Mouse (Mus musculus) G1E (cell line): ENCODE results near the gene Zfp593.

Experiments
- CTCF ChIP-seq: IDR thresholded peaks from 2 replicates; pipeline ENCODE4 v1.5.1; 2012; ENCODE audit warnings: low read depth, low read length, inconsistent platforms, mixed read lengths
- GATA1 ChIP-seq: IDR thresholded peaks from 2 replicates; pipeline ENCODE4 v1.6.1; 2012; ENCODE audit warnings: borderline replicate concordance, low read length, inconsistent platforms, mixed read lengths
- POLR2AphosphoS5 ChIP-seq: IDR thresholded peaks from 2 replicates; pipeline ENCODE4 v1.6.1; 2012; ENCODE audit warnings: low read depth, low read length, inconsistent platforms; ENCODE audit not compliant: insufficient replicate concordance
- TAL1 ChIP-seq: conservative IDR thresholded peaks from 2 replicates; pipeline ENCODE4 v1.6.1; 2012; ENCODE audit warnings: low read depth, low read length, inconsistent platforms, mixed read lengths

DNA sequence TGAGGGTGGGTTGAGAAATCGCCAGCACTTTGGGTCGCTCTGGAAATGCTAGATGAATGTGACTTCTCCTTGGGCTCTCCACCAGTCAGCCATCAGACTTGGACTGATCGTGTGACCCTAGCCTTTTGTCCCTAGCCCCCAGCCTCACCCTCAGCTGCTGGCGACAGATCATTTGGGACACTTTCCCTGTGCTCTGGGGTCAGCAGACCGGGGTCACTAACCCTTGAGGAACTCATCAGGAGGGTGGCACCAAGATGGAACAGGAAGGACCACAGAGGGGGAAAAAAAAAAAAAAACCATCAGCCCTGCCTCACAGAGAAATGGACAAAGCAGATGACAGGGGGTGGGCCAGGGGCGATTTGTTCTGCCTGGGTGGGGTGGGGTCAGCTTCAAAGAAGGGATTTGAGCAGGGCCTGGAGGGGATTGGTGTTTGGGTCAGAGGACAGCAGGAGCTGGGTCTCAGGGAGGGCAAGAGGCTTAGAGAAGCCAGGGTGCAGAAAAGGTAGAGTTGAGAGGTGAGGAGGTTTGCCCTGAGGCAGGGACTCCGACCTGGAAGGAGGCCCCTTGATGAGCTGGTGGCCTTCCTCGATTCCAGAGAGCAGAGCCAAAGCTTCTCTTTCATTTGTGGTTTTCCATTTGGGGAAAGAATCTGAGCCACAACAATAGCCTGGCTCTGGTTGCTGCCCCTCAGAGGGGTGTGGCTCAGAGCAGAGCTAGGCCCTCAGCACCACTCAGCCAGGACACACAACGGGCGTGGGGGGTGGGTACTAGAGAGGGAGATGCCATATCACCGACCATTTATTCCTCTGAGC, 12.0 kb upstream of the Zfp593 start:
- TF ChIP-seq CTCF (no peak), TAL1 (no peak), GATA1 (no peak), POLR2AphosphoS5 (no peak)
